Mouse (Mus musculus): Measurements from ENCODE around the gene Dlgap3. TPM values are rescaled to one million over a fixed set of nuclear protein-coding genes. Genes with fewer than 3 reads are reported as not detected.
A peak's percentile ranks its signal among the peaks of the same experiment; 100 is the strongest.

Gene Dlgap3
- polyA plus RNA-seq, 1 experiment from 2014 or later = 2.0 TPM

DNA sequence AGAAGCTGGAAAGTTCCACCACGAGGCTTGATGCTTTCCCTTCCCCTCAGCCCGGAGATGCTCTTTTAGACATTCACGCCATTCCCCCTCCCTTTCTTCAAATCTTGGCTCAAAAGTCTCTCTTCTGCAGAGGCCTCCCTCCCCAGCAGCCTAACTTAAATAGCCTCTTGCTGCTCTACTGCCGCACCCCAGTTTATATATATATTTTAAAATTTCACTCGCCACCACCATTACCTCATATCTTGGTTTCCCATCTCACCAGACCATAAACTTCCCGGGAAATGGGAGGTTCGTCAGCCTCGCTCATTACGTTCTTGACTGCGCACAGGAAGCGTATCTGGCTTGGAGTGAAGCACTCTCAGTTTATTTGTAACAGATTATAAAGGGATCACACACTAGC lies 9.0 kb downstream of the Dlgap3 start:
- H3K4me1 ChIP-seq = 0 out of 2 replicates have a peak, but pooled peaks cover 4% of the 10 kb centered on the region
- peaks cover 22% of the 10 kb centered on the region for H3K27me3 ChIP-seq

DNA sequence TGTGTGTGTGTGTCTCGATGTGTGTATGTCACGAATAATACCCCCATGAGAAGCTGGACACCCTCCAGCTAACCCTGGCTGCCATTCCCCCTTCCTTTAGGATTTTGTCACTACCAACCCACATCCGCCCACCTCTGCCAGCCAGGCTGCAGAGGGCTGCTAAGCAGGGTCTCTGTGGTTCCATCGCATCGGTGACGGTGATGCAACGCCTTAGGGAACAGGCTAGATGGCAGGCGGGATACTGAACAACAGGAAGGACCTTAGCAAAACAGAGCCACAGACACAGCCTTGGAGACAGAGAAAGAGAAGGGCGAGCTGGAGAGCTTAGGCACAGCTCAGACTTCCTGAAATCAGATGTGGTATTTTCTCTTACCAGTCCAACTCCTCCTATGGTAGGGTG lies 9.7 kb downstream of the Dlgap3 start:
- Histone ChIP-seq H3K4me1 (no peaks in the 10 kb centered on the region), H3K36me3 (no peaks in the 10 kb centered on the region), H3K27ac (replicated peaks) (no peak overlapping the region), H3K4me2 (replicated peaks) (no peak overlapping the region), H3K27me3 (peaks cover 22% of the 10 kb centered on the region), H3K4me3 (replicated peaks) (no peak overlapping the region), H3K9me3 (replicated peaks) (no peaks in the 10 kb centered on the region), H3K9ac (no peak overlapping the region)
- no peak for ATAC-seq (ENCODE audit: insufficient number of reproducible peaks, low FRiP score, low TSS enrichment, low read depth)
- WGBS = 50% methylated on average over 9 of the region's 9 CpGs

More for the DNA sequence above, 9.0 kb downstream of the Dlgap3 start:
- ATAC-seq (ENCODE audit: insufficient number of reproducible peaks, low FRiP score, low TSS enrichment, low read depth) = no peak
- H3K9ac ChIP-seq = no peak overlapping the region
- no peak overlapping the region for H3K4me3 ChIP-seq (replicated peaks)
- H3K9me3 ChIP-seq (replicated peaks) = no peaks in the 10 kb centered on the region
- H3K4me2 ChIP-seq (replicated peaks) = no peak overlapping the region
- no peaks in the 10 kb centered on the region for H3K36me3 ChIP-seq
- H3K27ac ChIP-seq (replicated peaks) = no peak overlapping the region
- 75% methylated on average over 11 of the region's 11 CpGs for WGBS

DNA sequence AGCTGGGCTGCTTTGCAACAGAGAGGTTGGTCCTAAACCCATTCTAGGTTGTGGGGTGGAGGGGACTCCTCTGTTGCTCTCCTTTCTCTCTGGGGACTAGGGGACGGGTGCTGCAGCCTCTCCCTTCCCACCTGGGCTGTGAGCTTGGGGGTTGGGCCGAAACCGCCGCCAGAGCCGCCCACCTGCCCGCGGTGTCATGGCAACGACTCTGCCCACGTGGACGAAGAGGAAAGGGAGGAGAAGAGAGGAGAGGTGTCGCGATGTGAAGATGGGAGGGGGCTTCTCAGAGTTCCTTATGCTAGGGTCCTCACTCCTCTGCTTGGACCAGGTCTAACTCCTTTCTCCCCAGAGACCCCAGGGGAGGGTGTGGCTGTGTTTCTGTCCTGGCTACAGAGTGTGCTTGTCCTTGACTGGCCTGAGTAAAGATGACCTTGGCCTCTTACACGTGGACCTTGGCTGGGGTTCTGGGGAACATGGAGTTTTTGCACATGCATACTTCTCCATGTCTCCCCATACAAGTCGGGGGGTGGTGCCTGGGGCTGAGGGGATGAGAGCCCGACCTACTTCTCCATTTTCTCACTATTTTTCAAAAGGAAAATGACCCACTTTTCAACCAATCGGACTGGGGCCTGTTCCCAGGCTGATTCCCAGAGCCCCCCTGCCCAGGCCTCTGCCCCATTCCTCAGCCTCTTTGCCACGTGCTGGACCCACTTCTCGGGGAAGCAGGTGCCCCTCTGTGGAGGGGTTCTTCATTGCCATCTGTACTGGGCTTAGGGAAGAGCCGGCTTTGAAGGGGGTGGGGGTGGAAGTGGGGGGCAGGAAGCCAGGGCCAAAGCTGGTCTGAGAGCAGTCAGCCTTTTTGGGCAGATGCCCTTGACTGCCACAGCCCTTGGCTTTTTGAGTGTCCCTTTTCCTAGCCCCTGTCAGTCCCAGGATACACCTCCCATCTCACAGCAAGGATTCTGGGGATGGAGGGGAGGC lies 10.8 kb downstream of the Dlgap3 start:
- Histone ChIP-seq H3K9me3 (replicated peaks) (no peaks in the 10 kb centered on the region), H3K27me3 (peaks cover 22% of the 10 kb centered on the region), H3K4me1 (no peaks in the 10 kb centered on the region), H3K36me3 (no peaks in the 10 kb centered on the region), H3K9ac (no peak overlapping the region), H3K4me3 (replicated peaks) (no peak overlapping the region), H3K27ac (replicated peaks) (no peak overlapping the region), H3K4me2 (replicated peaks) (no peak overlapping the region)
- ATAC-seq (ENCODE audit: insufficient number of reproducible peaks, low FRiP score, low TSS enrichment, low read depth) = no peak
- WGBS = 11% methylated on average over 19 of the region's 19 CpGs

DNA sequence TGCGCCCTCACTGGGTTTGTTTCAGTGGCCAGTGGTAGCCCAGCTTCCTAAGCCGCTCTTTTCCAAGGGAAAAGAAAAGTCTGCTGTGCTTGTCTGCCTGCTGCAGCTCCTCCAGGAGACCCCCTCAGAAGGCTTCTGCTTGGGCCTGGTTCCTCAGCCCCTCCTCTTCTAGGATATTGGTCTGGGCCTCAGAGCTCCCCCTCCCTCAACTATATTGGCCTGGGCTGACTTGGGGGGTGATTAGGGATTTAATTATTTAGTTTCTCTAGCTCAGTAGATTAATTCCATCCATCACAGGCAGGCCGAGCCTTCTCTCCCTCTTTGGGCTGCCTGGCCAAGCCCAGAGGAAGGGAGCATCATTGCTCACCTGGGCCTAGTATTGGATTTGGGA lies 11.4 kb downstream of the Dlgap3 start:
- H3K9me3 ChIP-seq (replicated peaks) = no peaks in the 10 kb centered on the region
- 61% methylated on average over 3 of the region's 3 CpGs for WGBS
- H3K36me3 ChIP-seq = no peaks in the 10 kb centered on the region
- H3K27ac ChIP-seq (replicated peaks) = no peak overlapping the region
- no peak overlapping the region for H3K9ac ChIP-seq
- no peaks in the 10 kb centered on the region for H3K4me1 ChIP-seq
- H3K4me3 ChIP-seq (replicated peaks) = no peak overlapping the region
- no peak overlapping the region for H3K4me2 ChIP-seq (replicated peaks)
- peaks cover 22% of the 10 kb centered on the region for H3K27me3 ChIP-seq
- ATAC-seq (ENCODE audit: insufficient number of reproducible peaks, low FRiP score, low TSS enrichment, low read depth) = no peak

DNA sequence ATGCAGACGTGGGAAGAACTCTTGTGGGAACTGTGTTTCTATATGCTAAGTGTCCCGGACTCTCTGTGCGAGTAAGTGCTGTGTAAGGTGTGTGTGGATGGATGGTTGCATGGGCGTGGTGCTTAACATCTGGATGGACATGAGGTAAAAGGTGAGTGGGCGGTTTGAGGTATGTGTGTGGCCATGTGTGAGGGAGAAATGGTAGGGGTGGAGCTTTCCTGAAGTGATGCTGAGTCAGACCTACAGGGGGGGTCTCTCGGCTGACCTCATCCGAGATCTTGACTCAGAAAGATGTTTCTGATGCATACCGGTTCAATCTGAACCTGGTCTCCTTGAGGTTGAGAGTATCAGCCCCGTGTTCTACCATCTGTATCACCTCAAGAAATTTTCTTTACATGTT lies 12.0 kb downstream of the Dlgap3 start:
- Histone ChIP-seq H3K9me3 (replicated peaks) (no peaks in the 10 kb centered on the region), H3K4me2 (replicated peaks) (no peak overlapping the region), H3K9ac (no peak overlapping the region), H3K36me3 (no peaks in the 10 kb centered on the region), H3K27ac (replicated peaks) (no peak overlapping the region), H3K4me1 (no peaks in the 10 kb centered on the region), H3K4me3 (replicated peaks) (no peak overlapping the region), H3K27me3 (peaks cover 22% of the 10 kb centered on the region)
- 84% methylated on average over 9 of the region's 9 CpGs for WGBS
- ATAC-seq (ENCODE audit: insufficient number of reproducible peaks, low FRiP score, low TSS enrichment, low read depth) = no peak

DNA sequence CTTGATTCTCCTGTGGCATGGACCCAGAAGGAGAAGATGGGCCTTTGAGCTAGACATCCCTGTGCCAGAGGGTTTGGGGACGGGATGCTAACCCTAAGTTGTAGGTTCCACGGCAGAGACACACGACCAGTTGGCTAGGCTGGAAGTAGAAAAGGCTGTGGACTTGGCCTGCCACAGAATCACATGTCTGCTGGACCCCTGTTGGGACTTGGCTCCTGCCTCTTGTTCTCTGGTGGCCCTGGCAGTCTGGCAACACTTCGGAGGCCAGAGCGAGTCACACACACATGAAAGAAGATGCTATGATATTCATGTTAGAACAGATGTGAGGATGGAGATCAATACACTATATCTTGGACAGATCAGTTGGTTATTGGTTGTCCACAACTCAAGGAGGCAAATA lies 14.9 kb downstream of the Dlgap3 start:
- no peak overlapping the region for H3K27ac ChIP-seq (replicated peaks)
- H3K9ac ChIP-seq = no peak overlapping the region
- 81% methylated on average over 5 of the region's 5 CpGs for WGBS
- no peak overlapping the region for H3K4me3 ChIP-seq (replicated peaks)
- H3K9me3 ChIP-seq (replicated peaks) = no peaks in the 10 kb centered on the region
- no peak overlapping the region for H3K4me2 ChIP-seq (replicated peaks)
- no peaks in the 10 kb centered on the region for H3K4me1 ChIP-seq
- peaks cover 17% of the 10 kb centered on the region for H3K27me3 ChIP-seq
- no peak for ATAC-seq (ENCODE audit: insufficient number of reproducible peaks, low FRiP score, low TSS enrichment, low read depth)
- no peaks in the 10 kb centered on the region for H3K36me3 ChIP-seq

DNA sequence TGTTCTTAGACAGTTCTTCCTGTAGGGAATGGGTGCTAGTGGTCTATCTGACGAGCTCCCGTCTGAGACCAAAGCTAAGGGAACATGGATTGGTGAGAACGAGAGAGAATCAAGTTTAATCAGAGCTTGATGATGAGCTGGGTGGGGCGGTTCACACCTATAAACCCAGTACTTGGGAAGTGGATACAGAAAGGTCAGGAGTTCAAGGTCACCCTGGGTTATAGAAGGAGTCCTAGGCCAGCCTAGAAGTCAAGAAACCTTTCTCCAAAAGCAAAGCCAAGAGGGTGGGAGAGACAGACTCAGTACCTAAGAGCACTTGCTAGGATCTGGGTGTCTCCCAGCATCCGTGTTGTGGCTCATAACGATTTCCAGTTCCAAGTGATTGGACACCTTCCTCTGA lies 21.9 kb downstream of the Dlgap3 start:
- no peak for ATAC-seq (ENCODE audit: insufficient number of reproducible peaks, low FRiP score, low TSS enrichment, low read depth)
- Histone ChIP-seq H3K4me1 (no peaks in the 10 kb centered on the region), H3K4me2 (replicated peaks) (no peak overlapping the region), H3K27me3 (no peaks in the 10 kb centered on the region), H3K9ac (no peak overlapping the region), H3K9me3 (replicated peaks) (no peaks in the 10 kb centered on the region), H3K27ac (replicated peaks) (no peak overlapping the region), H3K4me3 (replicated peaks) (no peak overlapping the region), H3K36me3 (no peaks in the 10 kb centered on the region)
- WGBS = 74% methylated on average over 6 of the region's 6 CpGs

DNA sequence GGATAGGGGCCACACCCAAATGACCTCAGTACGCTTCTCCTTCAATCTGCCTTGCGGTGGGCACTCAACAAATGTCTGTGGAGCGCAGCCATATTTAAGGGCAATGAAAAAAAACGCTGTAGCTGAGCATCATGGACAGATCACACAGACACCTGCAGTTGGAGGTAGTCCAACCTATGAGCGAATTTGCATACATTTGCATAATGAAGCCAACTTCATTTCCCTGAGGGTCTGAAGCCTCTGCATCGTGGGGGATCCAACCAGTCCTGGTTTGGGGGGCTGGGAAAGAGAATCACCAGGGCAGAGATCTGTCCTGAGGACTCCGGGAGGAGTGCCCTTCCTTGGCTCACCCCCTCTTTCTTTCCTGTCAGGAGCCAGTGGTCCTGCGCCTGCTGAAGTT lies 23.7 kb downstream of the Dlgap3 start:
- H3K4me1 ChIP-seq = no peaks in the 10 kb centered on the region
- no peak overlapping the region for H3K27ac ChIP-seq (replicated peaks)
- no peak overlapping the region for H3K9ac ChIP-seq
- no peaks in the 10 kb centered on the region for H3K36me3 ChIP-seq
- H3K4me3 ChIP-seq (replicated peaks) = no peak overlapping the region
- no peak overlapping the region for H3K4me2 ChIP-seq (replicated peaks)
- ATAC-seq (ENCODE audit: insufficient number of reproducible peaks, low FRiP score, low TSS enrichment, low read depth) = no peak
- H3K9me3 ChIP-seq (replicated peaks) = no peaks in the 10 kb centered on the region
- 72% methylated on average over 8 of the region's 8 CpGs for WGBS
- peaks cover 5% of the 10 kb centered on the region; the same call in 1 of the 2 replicates for H3K27me3 ChIP-seq

DNA sequence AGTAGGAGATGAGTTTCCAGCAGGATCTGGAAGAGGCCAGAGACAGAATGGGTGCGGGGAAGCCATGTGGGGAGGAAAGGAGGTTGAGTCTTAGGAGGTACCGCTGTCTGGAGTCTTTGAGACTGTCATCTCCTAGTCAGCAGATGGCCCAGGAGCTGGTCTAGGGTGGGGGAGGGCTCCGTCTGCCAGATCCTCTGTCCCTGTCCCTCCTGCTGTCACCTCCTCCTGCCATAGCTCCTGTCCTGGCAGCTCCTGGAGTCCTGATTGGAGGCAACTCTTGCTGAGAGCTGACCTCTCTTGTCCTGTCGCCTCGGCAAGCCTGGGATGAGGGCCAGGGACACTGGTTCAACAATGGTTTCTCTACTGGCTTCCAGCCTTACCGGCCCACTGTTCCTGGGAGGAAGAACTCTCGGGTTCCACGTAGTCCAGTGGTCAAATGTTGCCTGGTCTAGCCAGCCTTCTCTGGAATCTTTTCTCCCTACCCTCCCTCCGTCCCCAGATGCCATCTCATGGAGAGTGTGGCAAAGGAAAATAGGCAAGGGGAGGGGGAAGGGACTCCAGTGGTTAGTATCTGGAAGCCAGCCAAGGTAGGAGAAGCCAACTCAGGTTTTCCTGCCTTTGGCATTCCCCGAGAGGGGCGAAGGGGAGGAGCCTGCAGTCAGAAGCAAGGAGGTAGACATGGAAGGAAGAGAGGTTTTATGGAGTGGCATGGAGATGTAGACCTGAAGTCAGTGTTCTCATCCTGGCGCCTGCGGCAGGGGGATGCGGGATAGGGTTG lies 24.6 kb downstream of the Dlgap3 start:
- WGBS = 66% methylated on average over 14 of the region's 14 CpGs
- Histone ChIP-seq H3K9ac (no peak overlapping the region), H3K36me3 (no peaks in the 10 kb centered on the region), H3K4me1 (no peaks in the 10 kb centered on the region), H3K4me3 (replicated peaks) (no peak overlapping the region), H3K27me3 (peaks cover 5% of the 10 kb centered on the region; the same call in 1 of the 2 replicates), H3K27ac (replicated peaks) (no peak overlapping the region), H3K9me3 (replicated peaks) (no peaks in the 10 kb centered on the region), H3K4me2 (replicated peaks) (no peak overlapping the region)
- ATAC-seq (ENCODE audit: insufficient number of reproducible peaks, low FRiP score, low TSS enrichment, low read depth) = no peak

DNA sequence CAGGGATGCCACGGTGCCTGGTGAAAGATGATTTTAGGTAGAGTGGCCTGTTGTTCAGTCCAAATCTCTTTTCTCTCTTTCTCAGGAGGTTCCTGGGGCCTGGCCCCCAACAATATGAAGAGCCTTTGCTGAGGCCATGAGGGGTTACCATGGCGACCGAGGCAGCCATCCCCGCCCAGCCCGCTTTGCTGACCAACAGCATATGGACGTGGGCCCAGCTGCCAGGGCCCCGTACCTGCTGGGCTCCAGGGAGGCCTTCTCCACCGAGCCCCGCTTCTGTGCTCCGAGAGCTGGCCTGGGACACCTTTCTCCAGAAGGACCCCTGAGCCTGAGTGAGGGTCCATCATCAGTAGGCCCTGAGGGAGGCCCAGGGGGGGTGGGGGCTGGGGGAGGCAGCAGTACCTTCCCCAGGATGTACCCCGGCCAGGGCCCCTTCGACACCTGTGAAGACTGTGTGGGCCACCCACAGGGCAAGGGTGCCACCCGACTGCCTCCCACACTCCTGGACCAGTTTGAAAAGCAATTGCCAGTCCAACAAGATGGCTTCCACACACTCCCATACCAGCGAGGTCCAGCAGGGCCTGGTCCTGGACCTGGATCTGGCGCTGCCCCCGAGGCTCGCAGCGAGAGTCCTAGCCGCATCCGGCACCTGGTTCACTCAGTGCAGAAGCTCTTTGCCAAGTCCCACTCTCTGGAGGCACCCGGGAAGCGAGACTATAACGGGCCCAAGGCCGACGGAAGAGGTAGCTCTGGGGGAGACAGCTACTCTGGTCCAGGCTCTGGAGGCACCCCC lies 25.7 kb downstream of the Dlgap3 start:
- H3K36me3 ChIP-seq = no peaks in the 10 kb centered on the region
- WGBS = 86% methylated on average over 25 of the region's 25 CpGs
- H3K9me3 ChIP-seq (replicated peaks) = no peaks in the 10 kb centered on the region
- no peak overlapping the region for H3K27ac ChIP-seq (replicated peaks)
- peak; percentile 17; the same call in 1 of the 2 replicates for ATAC-seq (ENCODE audit: insufficient number of reproducible peaks, low FRiP score, low TSS enrichment, low read depth)
- H3K27me3 ChIP-seq = peaks cover 5% of the 10 kb centered on the region; the same call in 1 of the 2 replicates
- no peak overlapping the region for H3K9ac ChIP-seq
- no peaks in the 10 kb centered on the region for H3K4me1 ChIP-seq
- H3K4me2 ChIP-seq (replicated peaks) = no peak overlapping the region
- H3K4me3 ChIP-seq (replicated peaks) = no peak overlapping the region

DNA sequence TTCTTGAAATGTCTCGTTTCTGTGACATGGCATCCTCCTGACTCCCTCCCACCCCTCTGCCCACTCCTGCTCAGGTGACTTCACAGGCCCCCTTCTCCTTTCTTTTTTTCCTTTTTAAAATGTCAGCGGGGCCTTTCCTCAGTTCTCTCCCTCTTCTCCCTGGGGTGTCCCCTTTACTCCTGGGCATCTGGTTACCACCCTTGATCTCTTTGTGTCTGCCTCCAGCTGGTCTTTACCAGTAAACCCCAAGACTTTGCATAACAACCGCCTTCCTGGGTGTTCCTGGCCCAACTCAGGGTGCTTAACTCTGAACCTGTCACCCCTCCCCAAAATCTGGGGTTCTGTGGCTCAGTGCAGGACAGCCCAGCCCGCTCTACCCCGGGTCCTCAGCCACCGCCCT lies 29.6 kb downstream of the Dlgap3 start:
- Histone ChIP-seq H3K27me3 (peaks cover 5% of the 10 kb centered on the region; the same call in 1 of the 2 replicates), H3K9me3 (replicated peaks) (no peaks in the 10 kb centered on the region), H3K4me3 (replicated peaks) (no peak overlapping the region), H3K36me3 (no peaks in the 10 kb centered on the region), H3K4me2 (replicated peaks) (no peak overlapping the region), H3K4me1 (0 out of 2 replicates have a peak, but pooled peaks cover 9% of the 10 kb centered on the region), H3K27ac (replicated peaks) (no peak overlapping the region), H3K9ac (no peak overlapping the region)
- WGBS = 23% methylated on average over 6 of the region's 6 CpGs
- ATAC-seq (ENCODE audit: insufficient number of reproducible peaks, low FRiP score, low TSS enrichment, low read depth) = no peak

Data from embryonic facial prominence, embryonic 15.5 days (tissue).